Comparison of ENCODE assay signal across 14 mouse cellular contexts in the genomic region with DNA sequence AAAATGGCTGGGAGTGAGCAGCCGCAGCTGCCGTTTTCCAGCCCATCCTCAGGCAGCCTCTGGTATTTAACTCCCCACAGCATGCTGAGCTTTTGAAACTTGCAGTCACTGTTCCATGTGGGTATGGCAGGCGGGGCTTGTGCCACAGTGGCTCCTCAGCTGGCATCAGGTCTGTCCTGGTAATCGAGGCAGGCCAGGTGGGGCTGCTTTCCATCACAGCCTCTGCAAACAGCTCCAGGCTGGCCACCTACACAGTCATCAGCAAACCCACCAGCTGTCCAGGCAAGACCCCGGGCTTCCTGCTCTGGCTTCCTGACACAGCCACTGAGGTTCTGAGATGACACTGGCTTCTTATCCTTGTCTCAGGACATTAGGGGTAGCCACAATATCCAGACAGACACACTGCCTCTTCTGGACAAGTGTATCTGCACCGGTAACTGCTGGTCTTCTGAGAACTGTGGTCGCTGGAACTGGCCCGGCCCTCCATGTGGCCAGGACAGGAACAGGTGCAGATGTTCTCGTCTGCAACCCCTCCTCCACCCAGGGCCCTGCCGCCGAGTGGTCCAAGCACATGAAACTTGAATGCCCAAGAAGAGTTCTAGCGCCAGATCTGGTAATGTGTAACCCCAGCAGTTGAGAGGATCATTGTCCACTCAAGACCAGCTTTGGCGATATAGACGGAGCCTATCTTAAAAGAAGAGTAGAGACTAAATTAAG. TPM values are rescaled to one million over a fixed set of nuclear protein-coding genes. Genes with fewer than 3 reads are reported as not detected.
A peak's percentile ranks its signal among the peaks of the same experiment; 100 is the strongest.
DNase-seq lines count a peak whose midpoint lies in the region; ATAC-seq and TF ChIP-seq lines count a peak whose summit lies in the region.
"Had no signal": no experiment of that assay in that cellular context is flagged by ENCODE, and none has a peak within 500 bp of the region (broad histone marks: within the 10 kb centered on the region; RNA-seq: fewer than 3 reads in every experiment).

No protein-coding gene starts in this region.

- no peak for TF ChIP-seq EP300 in heart, adult 2 months (IDR thresholded peaks at IDR 0.05; ENCODE audit: insufficient read depth, low read depth, low read length)

- no peaks in the 10 kb centered on the region for H3K27me3 ChIP-seq in heart, adult 2 months (ENCODE audit: control insufficient read depth, insufficient read depth, low read length)
- no peaks in the 10 kb centered on the region for H3K27me3 ChIP-seq in embryonic facial prominence, embryonic 13.5 days

- no peaks in the 10 kb centered on the region for H3K9me3 ChIP-seq in embryonic facial prominence, embryonic 13.5 days
- H3K9me3 ChIP-seq: liver, embryonic 13.5 days; midbrain, embryonic 12.5 days had no signal

- no peak overlapping the region for H3K27ac ChIP-seq in heart, adult 2 months
- H3K27ac ChIP-seq in left cerebral cortex, adult 2 months = peak overlapping the region; percentile 5; the same call in 1 of the 2 replicates
- H3K27ac ChIP-seq in embryonic facial prominence, embryonic 13.5 days = peak overlapping the region; percentile 99
- peak overlapping the region; percentile 54 for H3K27ac ChIP-seq in olfactory bulb, adult 2 months (ENCODE audit: insufficient read depth, low read depth, low read length)
- H3K27ac ChIP-seq: hindbrain, embryonic 14.5 days; liver, embryonic 13.5 days; midbrain, embryonic 12.5 days had no signal

- intact Hi-C loops in heart, adult 2 months (cut with DNase I) = no loop called here
- intact Hi-C loops in left cerebral cortex, adult 2 months (cut with DNase I) = loop anchor here (5.0 kb wide), 1 partner anchor 76 kb away; a partner anchor contains a TSS
- intact Hi-C loops in left cerebral cortex, postnatal 14 days (cut with DNase I) = loop anchor here (5.0 kb wide), 1 partner anchor 101 kb away; a partner anchor contains a TSS

- H3K4me1 ChIP-seq in heart, adult 2 months (ENCODE audit: control insufficient read depth, insufficient read depth, low read length) = peaks cover 24% of the 10 kb centered on the region
- H3K4me1 ChIP-seq in embryonic facial prominence, embryonic 13.5 days = peaks cover 69% of the 10 kb centered on the region
- peaks cover 63% of the 10 kb centered on the region for H3K4me1 ChIP-seq in olfactory bulb, adult 2 months (ENCODE audit: control insufficient read depth, insufficient read depth, low read length)

- H3K79me2 ChIP-seq in heart, adult 2 months (replicated peaks; ENCODE audit: control insufficient read depth, insufficient read depth, low read length) = no peaks in the 10 kb centered on the region

- no peak for TF ChIP-seq CTCF in heart, adult 2 months (IDR thresholded peaks at IDR 0.05)
- TF ChIP-seq CTCF in left cerebral cortex, adult 2 months (IDR thresholded peaks at IDR 0.05) = no peak
- TF ChIP-seq CTCF in olfactory bulb, adult 2 months (IDR thresholded peaks at IDR 0.05; ENCODE audit: insufficient read depth, low read depth, low read length) = no peak

- no peak overlapping the region for H3K4me3 ChIP-seq in heart, adult 2 months
- H3K4me3 ChIP-seq in left cerebral cortex, adult 2 months = no peak overlapping the region
- H3K4me3 ChIP-seq in embryonic facial prominence, embryonic 13.5 days = no peak overlapping the region
- H3K4me3 ChIP-seq in olfactory bulb, adult 2 months (ENCODE audit: insufficient read depth, low read depth, low read length) = no peak overlapping the region
- H3K4me3 ChIP-seq: liver, embryonic 13.5 days; midbrain, embryonic 12.5 days had no signal

- WGBS in heart, adult 2 months = 67% methylated on average over 14 of the region's 14 CpGs
- WGBS in embryonic facial prominence, embryonic 13.5 days = 57% methylated on average over 14 of the region's 14 CpGs
- 60% methylated on average over 14 of the region's 14 CpGs for WGBS in olfactory bulb, adult 2 months

- no peak overlapping the region for H3K4me2 ChIP-seq in embryonic facial prominence, embryonic 13.5 days
- H3K4me2 ChIP-seq: hindbrain, embryonic 14.5 days; liver, embryonic 13.5 days; midbrain, embryonic 12.5 days had no signal

- peak; percentile 93 for DNase-seq in heart, adult 11 months
- DNase-seq in heart, adult 2 months = no peak
- no peak for DNase-seq in left cerebral cortex, adult 2 months (ENCODE audit: extremely low spot score in 1 of 2, low spot score in 2 of 2)
- no peak for DNase-seq in left cerebral cortex, postnatal 14 days (ENCODE audit: low spot score in 2 of 2)
- DNase-seq in cerebellum, adult 11-12 months = no peak
- no peak for DNase-seq in adrenal gland, postnatal 4 days (ENCODE audit: low spot score in 2 of 2)
- DNase-seq: cerebellum, adult 8-10 months; kidney, adult 9 months; liver, embryonic 13.5 days; lung, postnatal 14 days had no signal

- no peak for TF ChIP-seq POLR2A in heart, adult 2 months (IDR thresholded peaks at IDR 0.05; ENCODE audit: insufficient read depth, low read depth, low read length)
- TF ChIP-seq POLR2A in olfactory bulb, adult 2 months (IDR thresholded peaks at IDR 0.05; ENCODE audit: insufficient read depth, low read depth, low read length) = no peak

- H3K9ac ChIP-seq in heart, adult 2 months (ENCODE audit: low read depth, low read length) = no peak overlapping the region
- H3K9ac ChIP-seq in embryonic facial prominence, embryonic 13.5 days = no peak overlapping the region
- H3K9ac ChIP-seq: hindbrain, embryonic 14.5 days; liver, embryonic 13.5 days; midbrain, embryonic 12.5 days had no signal

- H3K36me3 ChIP-seq in heart, adult 2 months (ENCODE audit: control insufficient read depth, insufficient read depth, low read length) = no peaks in the 10 kb centered on the region
- H3K36me3 ChIP-seq in embryonic facial prominence, embryonic 13.5 days = no peaks in the 10 kb centered on the region
- H3K36me3 ChIP-seq: liver, embryonic 13.5 days; midbrain, embryonic 12.5 days had no signal

- ATAC-seq in embryonic facial prominence, embryonic 13.5 days (ENCODE audit: insufficient number of reproducible peaks, insufficient read depth, low FRiP score, low TSS enrichment, low read depth) = no peak

RNA-seq across cellular contexts. Expression of a gene that starts 59.9 kb away (rescaled TPM):
- 1 to 10 TPM; 1.1 to 1.3 TPM for total RNA-seq in heart, adult 2 months (2021)
- 2.5 and 2.6 TPM in 2 replicates for polyA plus RNA-seq in heart, adult 2 months (2012; rRNA removed)
- 10 to 100 TPM; 10.6 to 11.2 TPM for total RNA-seq in left cerebral cortex, adult 2 months (2021)
- total RNA-seq in left cerebral cortex, postnatal 14 days (2021) = 10 to 100 TPM; 12.1 to 12.9 TPM
- polyA plus RNA-seq in embryonic facial prominence, embryonic 13.5 days (2015; fragmentation: Nextera tagmentation; extraction: Ambion mirVana) = 5.6 and 6.2 TPM in 2 replicates
- polyA plus RNA-seq in olfactory bulb, adult 2 months (2012; ENCODE audit: insufficient read depth, insufficient read length, low replicate concordance, missing spikeins) = not detected in 2 replicates
- 10 to 100 TPM; 12.1 to 14.9 TPM for total RNA-seq in adrenal gland, postnatal 4 days (2021)

Comparison
In these comparisons a context has a peak if more than half of its experiments do, and no peak if none do; other contexts are left out.
1. RNA of a gene that starts 59.9 kb away (total RNA-seq): 12.1 to 14.9 TPM in adrenal gland, postnatal 4 days, 12.1 to 12.9 TPM in left cerebral cortex, postnatal 14 days and 10.6 to 11.2 TPM in left cerebral cortex, adult 2 months; 1.1 to 1.3 TPM in heart, adult 2 months; every median in the first group is over 4 times any median in the second.